Mouse (Mus musculus) mesoderm, embryonic 11.5 days (tissue): ENCODE data around the gene Alx3.
A peak's percentile ranks its signal among the peaks of the same experiment; 100 is the strongest.
"Not testable (repeated sequence)": the region's sequence is repeated elsewhere in the genome, so short reads cannot be mapped to it uniquely, and the experiment has no call there.

Experiments used
- DNase-seq: peaks from one replicate; pipeline ENCODE4 v3.0.0-alpha.2; 2012; ENCODE audit warnings: low read depth, low spot score

Alx3 gene

GRCm38 (mm10) chr3:107622537-107622936, 27.7 kb downstream of the Alx3 start:
- no peak for DNase-seq

- DNase-seq = no peak
These were observed 29.6 kb downstream of the Alx3 start for GRCm38 (mm10) chr3:107624424-107624823.

- no peak for DNase-seq
These were observed 30.7 kb downstream of the Alx3 start for GRCm38 (mm10) chr3:107625536-107625935.

GRCm38 (mm10) chr3:107626751-107627150, 31.9 kb downstream of the Alx3 start:
- no peak for DNase-seq

- no peak for DNase-seq
These were observed 32.8 kb downstream of the Alx3 start for GRCm38 (mm10) chr3:107627641-107628040.

GRCm38 (mm10) chr3:107628551-107628950, 33.7 kb downstream of the Alx3 start:
- DNase-seq = no peak

- DNase-seq = no peak
These were observed 34.6 kb downstream of the Alx3 start for GRCm38 (mm10) chr3:107629411-107629810.

GRCm38 (mm10) chr3:107630682-107631522, 36.1 kb downstream of the Alx3 start, which contains the start of gene Gm10961:
Gene Gm10961 (plus strand): TSS chr3:107631322.
- DNase-seq = peak; percentile 59

GRCm38 (mm10) chr3:107631523-107631958, 36.7 kb downstream of the Alx3 start, which contains the start of gene Strip1:
Gene Strip1 (minus strand): TSS chr3:107631694.
- peak; percentile 97 for DNase-seq

GRCm38 (mm10) chr3:107632786-107633185, 38.0 kb downstream of the Alx3 start:
- no peak for DNase-seq

- DNase-seq = no peak
These were observed 39.1 kb downstream of the Alx3 start for GRCm38 (mm10) chr3:107633906-107634305.

GRCm38 (mm10) chr3:107635836-107636235, 41.0 kb downstream of the Alx3 start:
- DNase-seq = no peak

- no peak for DNase-seq
These were observed 41.4 kb downstream of the Alx3 start for GRCm38 (mm10) chr3:107636236-107636635.

- no peak for DNase-seq
These were observed 42.9 kb downstream of the Alx3 start for GRCm38 (mm10) chr3:107637606-107638172.

GRCm38 (mm10) chr3:107646947-107647346, 52.1 kb downstream of the Alx3 start:
- DNase-seq = no peak

- not testable (repeated sequence) for DNase-seq
These were observed 55.4 kb downstream of the Alx3 start for GRCm38 (mm10) chr3:107650276-107650675.

- DNase-seq = no peak
These were observed 58.1 kb downstream of the Alx3 start for GRCm38 (mm10) chr3:107652968-107653367.

- DNase-seq = no peak
These were observed 60.0 kb downstream of the Alx3 start for GRCm38 (mm10) chr3:107654861-107655260.
